Mouse (Mus musculus) retina, embryonic 14.5 days (tissue): Measurements from ENCODE around the gene Gpbar1.

Source experiments
- DNase-seq: peaks from one replicate; pipeline ENCODE4 v3.0.0-alpha.2; 2015; ENCODE audit warnings: low spot score

The Gpbar1 gene

DNA sequence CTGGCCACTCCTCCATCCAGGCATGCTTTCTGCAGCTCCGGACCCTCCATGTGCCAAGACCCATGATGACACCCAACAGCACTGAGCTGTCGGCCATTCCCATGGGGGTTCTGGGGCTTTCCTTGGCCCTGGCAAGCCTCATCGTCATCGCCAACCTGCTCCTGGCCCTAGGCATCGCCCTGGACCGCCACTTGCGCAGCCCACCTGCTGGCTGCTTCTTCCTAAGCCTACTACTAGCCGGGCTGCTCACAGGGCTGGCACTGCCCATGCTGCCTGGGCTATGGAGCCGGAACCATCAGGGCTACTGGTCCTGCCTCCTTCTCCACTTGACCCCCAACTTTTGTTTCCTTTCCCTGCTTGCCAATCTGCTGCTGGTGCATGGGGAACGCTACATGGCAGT, at the start of gene Gpbar1:
Gpbar1 (plus strand) TSS at position 13 of the 400 bp plus-strand sequence.
- no peak for DNase-seq

DNA sequence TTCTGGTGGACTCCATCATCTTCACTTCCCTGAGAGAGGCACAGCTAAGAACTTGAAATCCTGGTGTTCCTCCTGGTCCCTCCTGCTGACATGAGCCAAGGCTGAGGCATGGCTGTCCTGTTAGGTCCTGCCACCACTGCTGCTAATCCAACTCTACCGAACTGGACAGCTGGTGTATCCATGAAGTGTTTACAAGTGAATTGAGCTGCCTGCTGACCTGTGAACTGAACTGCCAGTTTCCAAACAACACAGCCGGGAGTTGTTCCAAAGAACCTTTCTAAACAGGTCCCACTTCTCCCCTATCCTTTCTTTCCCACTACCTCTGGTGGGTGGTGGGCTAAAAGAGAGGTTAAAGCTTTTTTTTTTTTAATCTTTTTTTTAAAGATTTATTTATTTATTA, 48.4 kb upstream of the Gpbar1 start:
- no peak for DNase-seq

- no peak for DNase-seq
Measured at GRCm38 (mm10) chr1:74230992-74231391, 47.4 kb upstream of the Gpbar1 start.

GRCm38 (mm10) chr1:74235938-74236589, 42.3 kb upstream of the Gpbar1 start, which contains the start of gene Arpc2:
Gene Arpc2, plus strand, starts transcription at chr1:74236084.
- peak; percentile 95 for DNase-seq

DNA sequence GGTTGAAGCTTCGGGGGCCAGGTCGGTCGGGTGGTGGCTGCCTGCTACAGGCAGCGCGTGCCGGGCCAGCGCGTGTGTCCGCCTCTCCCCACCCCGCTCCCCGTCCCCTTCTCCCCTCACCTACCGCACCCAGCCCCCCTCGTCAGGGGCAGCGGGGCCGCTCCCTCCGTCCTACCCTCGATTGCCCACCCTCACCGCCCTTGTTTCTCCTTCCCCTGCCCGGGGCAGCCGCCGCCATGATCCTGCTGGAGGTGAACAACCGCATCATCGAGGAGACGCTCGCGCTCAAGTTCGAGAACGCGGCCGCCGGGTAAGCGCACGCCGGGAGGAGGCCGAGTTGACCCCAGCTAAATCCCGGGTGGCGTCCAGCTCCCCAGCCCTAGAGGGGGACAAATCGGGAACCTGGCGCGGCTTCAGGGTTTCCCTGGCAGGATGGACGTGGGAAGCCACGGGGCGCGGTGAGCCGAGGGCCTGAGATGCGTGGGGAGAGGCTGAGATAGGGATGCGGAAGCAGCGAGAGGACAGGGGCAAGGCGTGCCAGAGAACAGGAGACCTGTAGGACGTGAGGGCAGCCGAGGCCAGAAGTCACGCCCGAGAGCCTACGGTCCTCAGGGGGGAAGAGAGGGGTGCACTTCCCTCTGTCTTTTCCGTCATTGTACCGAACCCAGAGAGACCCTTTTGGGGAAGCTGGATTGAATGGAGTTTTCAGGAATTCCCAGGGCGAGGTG, 41.6 kb upstream of the Gpbar1 start:
- DNase-seq = no peak

GRCm38 (mm10) chr1:74237671-74238070, 40.7 kb upstream of the Gpbar1 start:
- DNase-seq = no peak

DNA sequence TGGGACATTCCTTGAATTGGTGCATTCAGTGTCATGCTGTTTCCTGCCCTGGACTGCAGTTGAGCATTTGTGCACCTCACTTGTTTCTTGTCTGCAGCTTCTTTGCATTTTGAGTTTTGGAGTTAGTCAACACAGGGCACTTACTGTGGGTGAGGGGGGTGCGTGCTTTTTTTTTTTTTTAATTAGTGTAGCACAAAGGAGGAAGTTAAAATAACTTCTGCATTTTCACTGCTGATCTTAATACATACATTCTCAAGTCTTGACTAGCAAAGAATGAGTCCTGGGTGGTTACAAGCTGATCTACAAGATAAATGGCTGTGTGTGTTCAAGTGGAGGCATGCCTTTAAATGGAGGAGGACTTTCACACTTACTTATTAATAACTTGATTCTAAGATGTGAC, 40.2 kb upstream of the Gpbar1 start:
- DNase-seq = no peak

DNA sequence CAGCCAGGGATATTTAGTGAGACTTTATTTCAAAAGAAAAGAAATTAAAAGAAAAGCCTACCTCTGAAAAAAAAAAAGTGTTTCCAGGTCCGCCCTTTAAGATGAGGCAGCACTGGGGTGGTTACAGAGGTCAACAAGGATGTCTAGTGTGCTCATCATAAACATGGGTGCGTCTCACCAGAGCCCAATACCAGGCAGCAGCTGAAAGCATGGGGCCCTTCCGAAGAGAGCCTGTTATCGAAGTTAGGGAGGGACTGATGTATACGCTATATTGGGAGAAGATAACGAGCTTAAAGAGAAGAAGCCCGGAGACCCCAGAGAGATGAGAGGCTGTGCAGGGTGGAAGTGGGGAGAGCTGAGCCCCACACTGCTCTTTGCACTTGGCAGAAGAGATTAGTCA, 39.2 kb upstream of the Gpbar1 start:
- DNase-seq = no peak

GRCm38 (mm10) chr1:74239618-74240017, 38.7 kb upstream of the Gpbar1 start:
- no peak for DNase-seq

GRCm38 (mm10) chr1:74240311-74240710, 38.0 kb upstream of the Gpbar1 start:
- no peak for DNase-seq

DNA sequence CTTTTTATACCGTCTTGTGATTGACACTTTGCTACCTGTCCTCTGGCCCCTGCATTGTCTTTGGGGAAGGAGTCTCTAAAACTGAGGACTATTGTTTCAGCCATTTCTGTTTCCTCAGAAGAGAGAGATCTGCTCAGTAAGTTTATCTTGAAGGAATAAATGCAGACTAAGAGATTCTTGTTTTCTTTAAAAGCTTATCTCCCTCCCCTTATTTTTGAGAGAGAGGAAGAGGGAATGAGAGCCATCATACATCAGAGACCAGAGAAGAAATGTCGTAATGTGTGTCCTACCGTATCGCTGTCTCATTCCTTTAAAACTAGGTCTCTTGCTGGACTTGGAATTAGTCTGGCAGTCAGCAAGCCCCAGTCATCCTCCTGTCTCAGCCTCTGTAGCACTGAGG, 37.5 kb upstream of the Gpbar1 start:
- DNase-seq = no peak

DNA sequence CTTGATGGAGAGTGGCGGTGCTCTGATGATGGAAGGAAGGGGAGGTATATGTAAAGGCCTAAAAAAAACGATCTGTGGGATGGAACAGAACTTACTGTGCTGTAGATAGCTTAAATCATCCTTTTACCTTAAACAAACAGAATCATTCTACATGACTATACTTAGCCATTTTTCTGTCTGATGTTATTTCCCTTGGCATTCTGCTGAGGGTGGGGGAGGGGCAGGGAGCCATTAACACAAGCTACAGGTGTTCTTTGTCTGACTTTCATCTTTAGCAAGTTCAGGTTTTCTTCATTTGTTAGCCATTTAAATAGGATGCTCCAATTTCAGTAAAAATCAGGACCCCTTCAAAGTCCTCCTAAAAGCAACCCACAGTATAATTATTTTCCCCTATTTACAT, 32.8 kb upstream of the Gpbar1 start:
- no peak for DNase-seq

DNA sequence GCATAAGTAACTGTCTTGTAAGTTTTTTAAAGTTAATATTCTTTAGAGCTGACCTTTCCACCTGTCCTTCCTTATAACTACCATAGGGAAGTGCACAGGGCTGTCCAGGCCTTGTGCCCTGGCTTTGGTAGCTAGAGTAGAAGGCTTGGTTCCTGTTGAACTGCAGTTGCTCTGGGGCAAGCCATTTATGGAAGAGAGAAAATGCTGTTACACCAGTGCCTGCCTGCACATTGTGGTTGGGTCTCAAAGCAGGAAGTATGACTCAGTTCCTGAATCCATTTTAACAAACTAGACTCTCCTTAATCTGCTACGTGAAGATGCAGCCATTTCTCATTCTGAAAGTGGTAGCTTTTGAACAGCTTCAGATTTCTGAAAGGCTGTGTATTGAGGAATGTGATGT, 29.6 kb upstream of the Gpbar1 start:
- no peak for DNase-seq

DNA sequence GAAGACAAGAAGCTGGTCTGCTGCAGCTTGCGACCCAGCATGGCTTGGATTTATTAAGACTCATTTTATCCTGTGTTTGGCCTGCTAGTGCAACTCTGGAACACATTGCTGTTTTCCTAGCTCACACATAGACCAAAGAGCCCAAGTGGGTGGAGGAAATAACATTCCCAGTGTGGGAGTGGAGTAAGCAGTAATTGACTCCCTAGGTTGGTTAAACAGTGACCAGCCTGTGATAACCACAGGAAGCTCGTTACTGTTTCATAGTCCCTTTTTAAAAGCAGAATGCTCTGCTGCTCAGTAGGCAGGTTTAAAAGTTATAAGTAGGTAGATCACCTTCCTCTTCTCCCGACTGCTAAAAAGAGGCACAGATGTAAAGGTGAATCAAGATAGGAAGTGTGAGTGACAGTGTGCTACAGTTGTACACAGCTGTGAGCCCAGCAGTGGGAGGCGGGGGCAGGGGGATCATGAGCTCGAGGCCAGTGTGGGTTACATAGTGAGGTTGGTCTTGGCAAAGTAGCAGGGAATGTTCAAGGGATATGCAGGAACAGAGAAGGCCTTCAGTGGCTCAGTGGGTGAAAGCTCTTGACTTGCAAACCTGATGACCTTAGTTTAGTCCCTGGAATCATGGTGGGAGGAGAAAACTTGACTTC, 28.9 kb upstream of the Gpbar1 start:
- no peak for DNase-seq

- no peak for DNase-seq
Measured at GRCm38 (mm10) chr1:74250096-74250495, 28.3 kb upstream of the Gpbar1 start.

DNA sequence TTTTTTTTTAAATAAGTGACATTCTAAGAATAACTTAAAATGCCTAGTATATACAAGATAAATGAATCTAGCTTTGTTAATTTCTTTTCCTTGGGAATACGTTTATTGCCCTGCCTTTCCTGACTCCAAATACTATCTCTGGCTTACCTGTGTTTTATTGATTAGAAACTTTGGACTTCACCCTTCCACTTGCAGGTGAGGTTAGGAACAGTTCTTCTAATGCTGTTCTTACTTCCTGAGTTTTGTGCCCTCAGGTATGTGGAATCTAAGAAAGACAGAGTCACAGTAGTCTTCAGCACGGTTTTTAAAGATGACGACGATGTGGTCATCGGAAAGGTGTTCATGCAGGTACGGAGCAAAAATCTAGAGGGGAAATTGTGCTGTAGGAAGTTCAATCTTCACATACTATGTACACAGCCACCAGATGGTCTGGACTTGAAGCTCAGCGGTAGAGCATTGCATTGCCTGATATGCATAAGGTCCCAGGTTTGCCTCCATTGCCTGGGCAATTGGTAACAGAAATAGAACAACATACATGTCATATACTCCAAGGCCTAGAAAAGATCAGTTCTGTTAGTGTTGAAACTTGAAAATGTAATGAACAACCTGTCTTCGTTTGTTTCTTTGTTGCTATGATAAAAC, 22.5 kb upstream of the Gpbar1 start:
- no peak for DNase-seq

DNA sequence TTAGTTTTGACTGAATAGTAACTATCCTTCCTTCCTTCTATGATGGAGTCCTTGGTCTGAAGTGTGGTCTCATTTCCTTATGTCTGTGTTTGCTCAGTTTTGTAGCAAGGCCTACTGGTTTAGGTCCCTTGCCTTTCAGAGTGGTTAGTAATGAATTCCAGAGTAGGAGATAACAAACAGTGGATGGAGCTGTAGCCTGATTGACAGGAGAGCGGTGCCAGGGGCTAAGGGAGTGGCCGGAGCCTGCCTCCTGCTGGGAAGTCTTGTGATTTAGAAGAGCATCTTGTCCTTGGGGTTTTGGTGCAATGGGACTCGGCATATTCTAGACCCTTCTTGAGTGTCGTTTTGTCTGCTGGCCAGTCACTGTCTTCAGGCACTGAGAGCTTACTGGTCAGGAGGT, 21.6 kb upstream of the Gpbar1 start:
- DNase-seq = no peak

DNA sequence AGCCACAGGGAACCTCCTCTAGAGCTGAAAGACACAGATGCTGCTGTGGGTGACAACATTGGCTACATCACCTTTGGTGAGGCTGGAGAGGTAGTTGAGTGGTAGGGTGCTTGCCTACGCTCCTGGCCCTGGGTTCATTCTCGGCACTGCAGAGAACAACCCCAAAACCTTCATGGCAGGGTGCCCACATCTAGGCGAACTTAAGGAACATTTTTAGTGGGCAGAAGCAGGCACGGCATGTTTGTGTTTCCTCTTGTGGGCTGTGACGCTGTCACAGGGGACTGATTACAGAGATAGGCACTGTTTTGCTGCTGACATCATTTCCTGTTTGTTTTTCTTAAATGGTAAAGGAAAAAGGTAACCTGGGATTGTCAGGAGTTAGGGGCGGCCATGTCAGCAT, 15.8 kb upstream of the Gpbar1 start:
- no peak for DNase-seq

DNA sequence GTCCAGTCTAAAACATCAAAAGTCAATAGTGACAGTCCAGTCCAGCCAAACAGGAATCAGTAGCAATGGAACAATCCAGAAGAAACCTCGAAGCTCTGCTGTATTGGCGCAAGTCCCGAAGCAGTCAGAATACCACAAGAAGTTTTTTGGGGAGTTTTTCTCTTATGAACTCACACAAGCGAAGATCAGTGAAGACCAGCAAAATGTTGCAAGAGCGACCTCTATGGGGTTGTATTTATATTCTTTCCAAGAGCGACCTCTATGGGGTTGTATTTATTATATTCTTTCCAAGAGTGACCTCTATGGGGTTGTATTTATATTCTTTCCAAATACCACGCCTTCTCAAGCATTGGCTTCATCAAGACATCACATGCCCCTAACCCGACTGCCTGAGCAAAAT, 9.6 kb upstream of the Gpbar1 start:
- DNase-seq = no peak

DNA sequence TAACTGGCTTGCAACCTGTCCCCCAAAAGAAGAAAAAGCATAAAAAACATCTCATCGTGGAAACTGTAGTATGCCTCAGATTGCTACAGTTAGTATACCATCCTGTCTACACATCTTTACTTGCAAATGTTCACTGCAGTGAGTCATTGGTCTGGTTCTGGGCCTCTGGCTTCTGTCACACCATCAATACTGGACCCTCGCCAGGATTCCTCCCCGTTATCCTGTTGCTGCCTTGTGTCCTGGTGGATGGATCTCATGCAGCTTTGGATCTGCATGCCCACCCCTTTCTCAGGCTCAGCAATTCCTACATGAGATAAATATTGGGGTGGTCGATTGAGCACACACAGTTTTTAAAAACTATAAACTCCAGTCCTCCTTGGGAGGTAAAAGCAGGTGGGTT, 6.7 kb upstream of the Gpbar1 start:
- no peak for DNase-seq

DNA sequence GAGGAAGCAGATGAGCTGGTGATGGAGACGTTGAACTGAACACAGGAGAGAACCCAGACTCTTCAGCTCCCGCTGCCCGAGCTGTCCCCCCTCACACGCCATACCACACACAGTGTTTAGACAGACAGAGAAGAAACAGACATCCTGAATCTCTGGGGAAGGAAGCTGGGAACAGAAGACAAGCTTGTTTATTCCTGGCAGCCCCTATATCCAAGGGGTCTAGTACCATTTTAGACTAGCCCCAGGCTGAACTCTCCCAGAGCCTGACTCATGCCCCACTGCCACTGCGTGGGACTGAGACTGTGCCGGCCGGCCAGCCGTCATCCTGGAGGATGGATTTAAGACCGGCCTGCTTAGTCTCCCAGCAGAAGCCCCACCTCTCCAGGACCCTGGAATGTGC, 3.3 kb upstream of the Gpbar1 start:
- no peak for DNase-seq

DNA sequence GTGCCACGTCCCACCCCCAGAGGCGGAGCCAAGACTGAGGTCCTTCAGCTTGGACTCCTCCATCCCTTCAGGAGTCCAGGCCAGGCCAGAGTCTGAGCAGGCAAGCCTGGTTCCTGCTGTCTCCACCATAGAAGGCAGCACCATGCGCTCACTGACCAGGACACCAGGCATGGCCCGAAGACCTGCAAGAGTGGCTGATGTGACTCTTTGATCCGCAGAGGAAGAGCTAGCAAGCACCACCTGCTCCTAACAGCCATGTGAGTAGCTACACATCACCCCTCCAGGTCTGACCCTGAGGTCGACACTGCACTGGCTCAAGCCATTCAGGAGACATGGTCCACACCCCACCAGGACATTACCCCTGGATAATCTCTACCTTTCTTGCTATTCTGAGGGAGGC, 1.3 kb upstream of the Gpbar1 start:
- no peak for DNase-seq
